Comparison of ENCODE assay signal across 12 mouse cellular contexts in genomic region chr2:140237245-140237644, GRCm38 (mm10).
A peak's percentile ranks its signal among the peaks of the same experiment; 100 is the strongest.
DNase-seq lines count a peak whose midpoint lies in the region; ATAC-seq and TF ChIP-seq lines count a peak whose summit lies in the region.
"Had no signal": no experiment of that assay in that cellular context is flagged by ENCODE, and none has a peak within 500 bp of the region (broad histone marks: within the 10 kb centered on the region; RNA-seq: fewer than 3 reads in every experiment).

No protein-coding gene starts in this region.

- DNase-seq in heart, adult 2 months: no peak
- DNase-seq in neural tube, embryonic 11.5 days (ENCODE audit: low spot score): no peak
- no peak for DNase-seq in neural tube, embryonic 10.5 days (ENCODE audit: extremely low spot score, low spot score)
- DNase-seq in hindbrain, embryonic 14.5 days (ENCODE audit: low spot score): peak; percentile 35
- DNase-seq in yolk sac, embryonic 10.5 days (ENCODE audit: low spot score): peak; percentile 14
- no peak for DNase-seq in thymus, postnatal 4 days
- no peak for DNase-seq in cerebellum, postnatal 25 days
- DNase-seq: cerebellum, adult 2 months; gastrocnemius, postnatal 25 days; kidney, postnatal 36 days had no signal

- no peaks in the 10 kb centered on the region for H3K27me3 ChIP-seq in heart, embryonic 13.5 days (replicated peaks)
- H3K27me3 ChIP-seq in heart, adult 2 months (ENCODE audit: control insufficient read depth, insufficient read depth, low read length): no peaks in the 10 kb centered on the region
- H3K27me3 ChIP-seq in neural tube, embryonic 11.5 days (ENCODE audit: control insufficient read depth, insufficient read depth, low read length): no peaks in the 10 kb centered on the region
- no peaks in the 10 kb centered on the region for H3K27me3 ChIP-seq in hindbrain, embryonic 14.5 days (ENCODE audit: control insufficient read depth, insufficient read depth, low read length)

- H3K27ac ChIP-seq in heart, embryonic 13.5 days (replicated peaks): no peak overlapping the region
- H3K27ac ChIP-seq in heart, adult 2 months: no peak overlapping the region
- H3K27ac ChIP-seq in neural tube, embryonic 11.5 days (ENCODE audit: low read depth, low read length): no peak overlapping the region
- H3K27ac ChIP-seq in hindbrain, embryonic 14.5 days: no peak overlapping the region

- TF ChIP-seq EP300 in heart, adult 2 months (IDR thresholded peaks at IDR 0.05; ENCODE audit: insufficient read depth, low read depth, low read length): no peak

- no peak for TF ChIP-seq POLR2A in heart, adult 2 months (IDR thresholded peaks at IDR 0.05; ENCODE audit: insufficient read depth, low read depth, low read length)

- no peaks in the 10 kb centered on the region for H3K36me3 ChIP-seq in heart, embryonic 13.5 days
- no peaks in the 10 kb centered on the region for H3K36me3 ChIP-seq in heart, adult 2 months (ENCODE audit: control insufficient read depth, insufficient read depth, low read length)
- no peaks in the 10 kb centered on the region for H3K36me3 ChIP-seq in neural tube, embryonic 11.5 days (ENCODE audit: control insufficient read depth, insufficient read depth, low read length)
- H3K36me3 ChIP-seq in hindbrain, embryonic 14.5 days (replicated peaks; ENCODE audit: control insufficient read depth, insufficient read depth): no peaks in the 10 kb centered on the region

- H3K4me1 ChIP-seq in heart, embryonic 13.5 days: no peaks in the 10 kb centered on the region
- no peaks in the 10 kb centered on the region for H3K4me1 ChIP-seq in heart, adult 2 months (ENCODE audit: control insufficient read depth, insufficient read depth, low read length)
- H3K4me1 ChIP-seq in neural tube, embryonic 11.5 days (ENCODE audit: control insufficient read depth, insufficient read depth, low read length): no peaks in the 10 kb centered on the region
- no peaks in the 10 kb centered on the region for H3K4me1 ChIP-seq in hindbrain, embryonic 14.5 days (replicated peaks; ENCODE audit: control insufficient read depth, insufficient read depth, low read length)

- no peak for TF ChIP-seq CTCF in heart, adult 2 months (IDR thresholded peaks at IDR 0.05)

- H3K4me3 ChIP-seq in heart, embryonic 13.5 days: no peak overlapping the region
- no peak overlapping the region for H3K4me3 ChIP-seq in heart, adult 2 months
- no peak overlapping the region for H3K4me3 ChIP-seq in neural tube, embryonic 11.5 days (ENCODE audit: low read depth, low read length)
- H3K4me3 ChIP-seq in hindbrain, embryonic 14.5 days (replicated peaks; ENCODE audit: low read length): no peak overlapping the region

- WGBS in heart, embryonic 13.5 days: 42% methylated on average over 6 of the region's 6 CpGs
- WGBS in heart, adult 2 months: 50% methylated on average over 6 of the region's 6 CpGs
- WGBS in neural tube, embryonic 11.5 days: 59% methylated on average over 6 of the region's 6 CpGs
- 52% methylated on average over 6 of the region's 6 CpGs for WGBS in hindbrain, embryonic 14.5 days

- ATAC-seq in heart, embryonic 13.5 days (ENCODE audit: extremely low read depth, insufficient number of reproducible peaks, low FRiP score, low TSS enrichment): no peak
- peak; percentile 71 for ATAC-seq in neural tube, embryonic 11.5 days (ENCODE audit: insufficient read depth, low FRiP score, low TSS enrichment)
- peak; percentile 69; the same call in 1 of the 2 replicates for ATAC-seq in hindbrain, embryonic 14.5 days (ENCODE audit: low FRiP score)
- ATAC-seq: activated CD4-positive, CD25-positive, alpha-beta regulatory T cell, adult 4 months had no signal

- no peak overlapping the region for H3K9ac ChIP-seq in heart, embryonic 13.5 days
- H3K9ac ChIP-seq in heart, adult 2 months (ENCODE audit: low read depth, low read length): no peak overlapping the region
- H3K9ac ChIP-seq in neural tube, embryonic 11.5 days (ENCODE audit: low read length): no peak overlapping the region
- no peak overlapping the region for H3K9ac ChIP-seq in hindbrain, embryonic 14.5 days

- peak overlapping the region; percentile 19 for H3K4me2 ChIP-seq in heart, embryonic 13.5 days
- no peak overlapping the region for H3K4me2 ChIP-seq in neural tube, embryonic 11.5 days (ENCODE audit: low read depth)
- peak overlapping the region; percentile 7; the same call in 1 of the 2 replicates for H3K4me2 ChIP-seq in hindbrain, embryonic 14.5 days (replicated peaks)

- H3K9me3 ChIP-seq in heart, embryonic 13.5 days: peaks cover 9% of the 10 kb centered on the region; the same call in 1 of the 2 replicates
- H3K9me3 ChIP-seq in neural tube, embryonic 11.5 days (ENCODE audit: control insufficient read depth, low read length): no peaks in the 10 kb centered on the region
- H3K9me3 ChIP-seq in hindbrain, embryonic 14.5 days (ENCODE audit: control insufficient read depth, low read length): no peaks in the 10 kb centered on the region

- no peaks in the 10 kb centered on the region for H3K79me2 ChIP-seq in heart, adult 2 months (replicated peaks; ENCODE audit: control insufficient read depth, insufficient read depth, low read length)

- intact Hi-C loops in heart, adult 2 months (cut with DNase I): no loop called here

Comparison
In these comparisons a context has a peak if more than half of its experiments do, and no peak if none do; other contexts are left out.
1. DNase-seq: peak in hindbrain, embryonic 14.5 days (single experiment) and yolk sac, embryonic 10.5 days (single experiment); none in heart, adult 2 months (0 of 2), neural tube, embryonic 11.5 days (single experiment), neural tube, embryonic 10.5 days (single experiment), thymus, postnatal 4 days (single experiment) and cerebellum, postnatal 25 days (0 of 2).